Comparison of ENCODE assay signal across 21 mouse cellular contexts in the genomic region with DNA sequence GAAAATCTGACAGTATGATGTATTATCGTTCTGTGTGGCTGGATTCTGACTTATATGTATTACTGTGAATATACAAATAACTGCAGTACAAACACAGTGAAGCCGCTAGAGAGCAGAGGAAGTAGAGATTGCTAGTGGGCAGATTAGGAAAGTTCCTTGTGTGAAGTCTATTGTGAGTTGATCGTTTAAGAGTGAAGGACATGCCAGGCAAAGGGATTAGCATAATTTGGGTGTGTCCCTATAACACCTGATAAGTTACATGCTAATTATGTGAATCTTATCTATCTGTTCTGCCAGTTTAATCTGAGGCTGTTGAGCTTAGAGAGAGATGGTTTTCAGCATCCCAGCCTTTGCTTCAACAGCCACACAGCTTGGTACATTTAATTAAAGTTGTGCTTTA. TPM values are rescaled to one million over a fixed set of nuclear protein-coding genes. Genes with fewer than 3 reads are reported as not detected.
DNase-seq lines count a peak whose midpoint lies in the region; ATAC-seq and TF ChIP-seq lines count a peak whose summit lies in the region.
"Had no signal": no experiment of that assay in that cellular context is flagged by ENCODE, and none has a peak within 500 bp of the region (broad histone marks: within the 10 kb centered on the region; RNA-seq: fewer than 3 reads in every experiment).

No protein-coding gene starts in this region.

- TF ChIP-seq CTCF in forebrain, postnatal 0 days (IDR thresholded peaks at IDR 0.05; ENCODE audit: low read depth) = no peak

- H3K9ac ChIP-seq in heart, embryonic 12.5 days = no peak overlapping the region
- H3K9ac ChIP-seq in midbrain, embryonic 13.5 days (replicated peaks) = no peak overlapping the region
- H3K9ac ChIP-seq in forebrain, postnatal 0 days = no peak overlapping the region
- H3K9ac ChIP-seq: hindbrain, embryonic 15.5 days; liver, embryonic 14.5 days; lung, embryonic 15.5 days; midbrain, embryonic 15.5 days had no signal

- WGBS in heart, embryonic 12.5 days = 47% methylated on average over 3 of the region's 3 CpGs
- WGBS in midbrain, embryonic 13.5 days = 64% methylated on average over 3 of the region's 3 CpGs
- 78% methylated on average over 3 of the region's 3 CpGs for WGBS in midbrain, embryonic 10.5 days
- WGBS in forebrain, postnatal 0 days = 57% methylated on average over 3 of the region's 3 CpGs

- H3K27ac ChIP-seq in heart, embryonic 12.5 days (ENCODE audit: poor library complexity, severe bottlenecking) = peak overlapping the region; percentile 35
- H3K27ac ChIP-seq in midbrain, embryonic 13.5 days = 0 out of 2 replicates have a peak overlapping the region, but pooled peaks have one; percentile 4
- no peak overlapping the region for H3K27ac ChIP-seq in midbrain, embryonic 10.5 days (replicated peaks)
- no peak overlapping the region for H3K27ac ChIP-seq in forebrain, postnatal 0 days (ENCODE audit: low read depth, low read length)
- H3K27ac ChIP-seq: hindbrain, embryonic 15.5 days; layer of hippocampus, adult 2 months; liver, embryonic 14.5 days; lung, embryonic 15.5 days; macrophage; midbrain, embryonic 15.5 days had no signal

- H3K36me3 ChIP-seq in heart, embryonic 12.5 days = no peaks in the 10 kb centered on the region
- H3K36me3 ChIP-seq in midbrain, embryonic 13.5 days = no peaks in the 10 kb centered on the region
- H3K36me3 ChIP-seq in midbrain, embryonic 10.5 days = no peaks in the 10 kb centered on the region
- no peaks in the 10 kb centered on the region for H3K36me3 ChIP-seq in forebrain, postnatal 0 days (ENCODE audit: insufficient read depth)
- H3K36me3 ChIP-seq: hindbrain, embryonic 15.5 days; lung, embryonic 15.5 days; midbrain, embryonic 15.5 days had no signal

- no peak overlapping the region for H3K4me2 ChIP-seq in heart, embryonic 12.5 days
- H3K4me2 ChIP-seq in midbrain, embryonic 13.5 days (replicated peaks) = no peak overlapping the region
- no peak overlapping the region for H3K4me2 ChIP-seq in forebrain, postnatal 0 days (ENCODE audit: low read depth)
- H3K4me2 ChIP-seq: hindbrain, embryonic 15.5 days; lung, embryonic 15.5 days; midbrain, embryonic 15.5 days had no signal

- intact Hi-C loops in heart, postnatal 25 days (cut with DNase I) = no loop called here

- H3K9me3 ChIP-seq in heart, embryonic 12.5 days (replicated peaks) = no peaks in the 10 kb centered on the region
- H3K9me3 ChIP-seq in midbrain, embryonic 13.5 days = no peaks in the 10 kb centered on the region
- no peaks in the 10 kb centered on the region for H3K9me3 ChIP-seq in midbrain, embryonic 10.5 days (replicated peaks)
- no peaks in the 10 kb centered on the region for H3K9me3 ChIP-seq in forebrain, postnatal 0 days (ENCODE audit: low read length)
- H3K9me3 ChIP-seq: hindbrain, embryonic 15.5 days; lung, embryonic 15.5 days; midbrain, embryonic 15.5 days had no signal

- peaks cover 63% of the 10 kb centered on the region for H3K4me1 ChIP-seq in heart, embryonic 12.5 days (replicated peaks)
- H3K4me1 ChIP-seq in midbrain, embryonic 13.5 days (replicated peaks) = peaks cover 8% of the 10 kb centered on the region; the same call in 1 of the 2 replicates
- 0 out of 2 replicates have a peak, but pooled peaks cover 6% of the 10 kb centered on the region for H3K4me1 ChIP-seq in midbrain, embryonic 10.5 days
- no peaks in the 10 kb centered on the region; the same call in 1 of the 2 replicates for H3K4me1 ChIP-seq in forebrain, postnatal 0 days (ENCODE audit: insufficient read depth)

- DNase-seq in heart, postnatal 25 days (ENCODE audit: low spot score) = no peak
- no peak for DNase-seq in midbrain, embryonic 10.5 days (ENCODE audit: low spot score)
- no peak for DNase-seq in kidney, postnatal 4 days
- DNase-seq in layer of hippocampus, adult 8-10 months (ENCODE audit: low spot score in 2 of 2) = no peak
- DNase-seq in forebrain, postnatal 0 days = no peak
- DNase-seq: gastrocnemius, postnatal 25 days; heart, postnatal 36 days; right cerebral cortex, postnatal 25 days; thymus, postnatal 14 days had no signal

- no peak for ATAC-seq in heart, embryonic 12.5 days (ENCODE audit: insufficient number of reproducible peaks, low FRiP score)
- ATAC-seq in midbrain, embryonic 13.5 days = no peak
- ATAC-seq in megakaryocyte progenitor cell, adult 5-6 weeks (replicated peaks; ENCODE audit: poor library complexity) = peak; percentile 38; the same call in 1 of the 2 replicates
- ATAC-seq in forebrain, postnatal 0 days = no peak
- ATAC-seq: forebrain, embryonic 14.5 days had no signal

- no peak overlapping the region for H3K4me3 ChIP-seq in heart, embryonic 12.5 days
- H3K4me3 ChIP-seq in midbrain, embryonic 13.5 days (replicated peaks) = no peak overlapping the region
- no peak overlapping the region for H3K4me3 ChIP-seq in midbrain, embryonic 10.5 days
- H3K4me3 ChIP-seq in forebrain, postnatal 0 days (ENCODE audit: low read depth, low read length) = no peak overlapping the region
- H3K4me3 ChIP-seq: hindbrain, embryonic 15.5 days; layer of hippocampus, adult 2 months; lung, embryonic 15.5 days; midbrain, embryonic 15.5 days; myocyte had no signal

- H3K27me3 ChIP-seq in heart, embryonic 12.5 days (replicated peaks) = no peaks in the 10 kb centered on the region
- no peaks in the 10 kb centered on the region for H3K27me3 ChIP-seq in midbrain, embryonic 13.5 days
- no peaks in the 10 kb centered on the region for H3K27me3 ChIP-seq in midbrain, embryonic 10.5 days (ENCODE audit: low read depth, poor library complexity, severe bottlenecking)
- no peaks in the 10 kb centered on the region for H3K27me3 ChIP-seq in forebrain, postnatal 0 days (ENCODE audit: insufficient read depth, low read length)
- H3K27me3 ChIP-seq: CH12.LX; hindbrain, embryonic 15.5 days; lung, embryonic 15.5 days; midbrain, embryonic 15.5 days had no signal

RNA-seq across cellular contexts. Expression of a gene that starts 7.4 kb away (rescaled TPM):
- polyA plus RNA-seq in heart, embryonic 12.5 days (2016; fragmentation: Nextera tagmentation; extraction: Ambion mirVana) = 50.6 and 52.7 TPM in 2 replicates
- 10 to 100 TPM; 12.6 to 14.6 TPM for total RNA-seq in heart, postnatal 25 days (2021)
- 16.2 and 17.2 TPM in 2 replicates for polyA plus RNA-seq in midbrain, embryonic 13.5 days (2015; fragmentation: Nextera tagmentation; extraction: Ambion mirVana)
- 21.0 and 21.2 TPM in 2 replicates for polyA plus RNA-seq in midbrain, embryonic 10.5 days (2016; fragmentation: Nextera tagmentation; extraction: Ambion mirVana)
- 2.5 and 3.0 TPM in 2 replicates for total RNA-seq in megakaryocyte progenitor cell, adult 5-6 weeks (2015)
- 2.3 and 2.4 TPM in 2 replicates for total RNA-seq in megakaryocyte progenitor cell, adult 5-6 weeks (2017)
- 10 to 100 TPM; 23.6 to 29.2 (median 24.9) TPM for total RNA-seq in layer of hippocampus, adult 8-10 months (2022)
- total RNA-seq in forebrain, postnatal 0 days (2014; rRNA removed) = 7.1 and 7.6 TPM in 2 replicates
- 8.1 and 11.0 TPM in 2 replicates for polyA plus RNA-seq in forebrain, postnatal 0 days (2015; fragmentation: Nextera tagmentation; extraction: Ambion mirVana)

Comparison
In these comparisons a context has a peak if more than half of its experiments do, and no peak if none do; other contexts are left out.
1. H3K27ac ChIP-seq: peak in heart, embryonic 12.5 days (single experiment) and midbrain, embryonic 13.5 days (single experiment); none in midbrain, embryonic 10.5 days (single experiment) and forebrain, postnatal 0 days (single experiment).